Mouse (Mus musculus): Measurements from ENCODE around the gene Nuak1. TPM values are rescaled to one million over a fixed set of nuclear protein-coding genes. Genes with fewer than 3 reads are reported as not detected.

The Nuak1 gene
- polyA plus RNA-seq, 1 experiment from 2014 or later = 1.5 TPM

GRCm38 (mm10) chr10:84363833-84364232 lies 76.6 kb downstream of the Nuak1 start:
- Histone ChIP-seq H3K36me3 (ENCODE audit: insufficient read depth) (no peaks in the 10 kb centered on the region), H3K9me3 (ENCODE audit: low read depth, low read length) (no peaks in the 10 kb centered on the region), H3K4me2 (no peak overlapping the region), H3K9ac (no peak overlapping the region), H3K4me1 (ENCODE audit: insufficient read depth) (peaks cover 7% of the 10 kb centered on the region; the same call in 1 of the 2 replicates), H3K27ac (ENCODE audit: low read depth) (no peak overlapping the region), H3K27me3 (ENCODE audit: insufficient read depth, low read length) (no peaks in the 10 kb centered on the region), H3K4me3 (ENCODE audit: low read depth, low read length) (no peak overlapping the region)
- DNase-seq (no peak), ATAC-seq (ENCODE audit: insufficient read depth) (no peak)
- TF ChIP-seq CTCF (IDR thresholded peaks at IDR 0.05; ENCODE audit: low read depth) = no peak
- 79% methylated on average over 7 of the region's 7 CpGs for WGBS

GRCm38 (mm10) chr10:84360953-84361352 lies 79.4 kb downstream of the Nuak1 start:
- ATAC-seq (ENCODE audit: insufficient read depth) (no peak), DNase-seq (no peak)
- Histone ChIP-seq H3K36me3 (ENCODE audit: insufficient read depth) (no peaks in the 10 kb centered on the region), H3K9me3 (ENCODE audit: low read depth, low read length) (no peaks in the 10 kb centered on the region), H3K9ac (no peak overlapping the region), H3K4me1 (ENCODE audit: insufficient read depth) (peaks cover 5% of the 10 kb centered on the region; the same call in 1 of the 2 replicates), H3K27me3 (ENCODE audit: insufficient read depth, low read length) (no peaks in the 10 kb centered on the region), H3K27ac (ENCODE audit: low read depth) (no peak overlapping the region), H3K4me3 (ENCODE audit: low read depth, low read length) (no peak overlapping the region), H3K4me2 (no peak overlapping the region)
- WGBS = 84% methylated on average over 4 of the region's 4 CpGs
- TF ChIP-seq CTCF (IDR thresholded peaks at IDR 0.05; ENCODE audit: low read depth) = no peak

GRCm38 (mm10) chr10:84360391-84360790 lies 80.0 kb downstream of the Nuak1 start:
- WGBS = 59% methylated on average over 9 of the region's 9 CpGs
- H3K27me3 ChIP-seq (ENCODE audit: insufficient read depth, low read length) = no peaks in the 10 kb centered on the region
- no peak for ATAC-seq (ENCODE audit: insufficient read depth)
- peaks cover 4% of the 10 kb centered on the region; the same call in 1 of the 2 replicates for H3K4me1 ChIP-seq (ENCODE audit: insufficient read depth)
- no peak overlapping the region for H3K27ac ChIP-seq (ENCODE audit: low read depth)
- H3K4me3 ChIP-seq (ENCODE audit: low read depth, low read length) = no peak overlapping the region
- no peak overlapping the region for H3K4me2 ChIP-seq
- H3K36me3 ChIP-seq (ENCODE audit: insufficient read depth) = no peaks in the 10 kb centered on the region
- no peak for DNase-seq
- TF ChIP-seq CTCF (IDR thresholded peaks at IDR 0.05; ENCODE audit: low read depth) = no peak
- H3K9ac ChIP-seq = no peak overlapping the region
- H3K9me3 ChIP-seq (ENCODE audit: low read depth, low read length) = no peaks in the 10 kb centered on the region

GRCm38 (mm10) chr10:84358738-84359120 lies 81.7 kb downstream of the Nuak1 start:
- DNase-seq (no peak), ATAC-seq (ENCODE audit: insufficient read depth) (no peak)
- H3K4me2 ChIP-seq = no peak overlapping the region
- no peaks in the 10 kb centered on the region for H3K36me3 ChIP-seq (ENCODE audit: insufficient read depth)
- H3K9ac ChIP-seq = no peak overlapping the region
- no peaks in the 10 kb centered on the region for H3K4me1 ChIP-seq (ENCODE audit: insufficient read depth)
- H3K27me3 ChIP-seq (ENCODE audit: insufficient read depth, low read length) = no peaks in the 10 kb centered on the region
- H3K4me3 ChIP-seq (ENCODE audit: low read depth, low read length) = no peak overlapping the region
- 93% methylated on average over 4 of the region's 4 CpGs for WGBS
- no peak overlapping the region for H3K27ac ChIP-seq (ENCODE audit: low read depth)
- no peaks in the 10 kb centered on the region for H3K9me3 ChIP-seq (ENCODE audit: low read depth, low read length)
- no peak for TF ChIP-seq CTCF (IDR thresholded peaks at IDR 0.05; ENCODE audit: low read depth)

- H3K4me2 ChIP-seq = no peak overlapping the region
- H3K27ac ChIP-seq (ENCODE audit: low read depth) = no peak overlapping the region
- no peaks in the 10 kb centered on the region for H3K4me1 ChIP-seq (ENCODE audit: insufficient read depth)
- WGBS = 61% methylated on average over 4 of the region's 4 CpGs
- no peaks in the 10 kb centered on the region for H3K9me3 ChIP-seq (ENCODE audit: low read depth, low read length)
- H3K27me3 ChIP-seq (ENCODE audit: insufficient read depth, low read length) = no peaks in the 10 kb centered on the region
- no peak for DNase-seq
- H3K36me3 ChIP-seq (ENCODE audit: insufficient read depth) = no peaks in the 10 kb centered on the region
- H3K9ac ChIP-seq = no peak overlapping the region
- H3K4me3 ChIP-seq (ENCODE audit: low read depth, low read length) = no peak overlapping the region
- ATAC-seq (ENCODE audit: insufficient read depth) = no peak
- TF ChIP-seq CTCF (IDR thresholded peaks at IDR 0.05; ENCODE audit: low read depth) = no peak
These were observed 82.2 kb downstream of the Nuak1 start for GRCm38 (mm10) chr10:84357997-84358737.

- no peak for ATAC-seq (ENCODE audit: insufficient read depth)
- Histone ChIP-seq H3K9me3 (ENCODE audit: low read depth, low read length) (no peaks in the 10 kb centered on the region), H3K4me1 (ENCODE audit: insufficient read depth) (no peaks in the 10 kb centered on the region), H3K4me3 (ENCODE audit: low read depth, low read length) (no peak overlapping the region), H3K27me3 (ENCODE audit: insufficient read depth, low read length) (no peaks in the 10 kb centered on the region), H3K27ac (ENCODE audit: low read depth) (no peak overlapping the region), H3K9ac (no peak overlapping the region), H3K4me2 (no peak overlapping the region), H3K36me3 (ENCODE audit: insufficient read depth) (no peaks in the 10 kb centered on the region)
- no peak for DNase-seq
- TF ChIP-seq CTCF (IDR thresholded peaks at IDR 0.05; ENCODE audit: low read depth) = no peak
- 72% methylated on average over 4 of the region's 4 CpGs for WGBS
These were observed 82.8 kb downstream of the Nuak1 start for GRCm38 (mm10) chr10:84357593-84357992.

GRCm38 (mm10) chr10:84354323-84354722 lies 86.1 kb downstream of the Nuak1 start:
- no peak overlapping the region for H3K4me3 ChIP-seq (ENCODE audit: low read depth, low read length)
- no peak overlapping the region for H3K4me2 ChIP-seq
- H3K4me1 ChIP-seq (ENCODE audit: insufficient read depth) = no peaks in the 10 kb centered on the region
- H3K27me3 ChIP-seq (ENCODE audit: insufficient read depth, low read length) = no peaks in the 10 kb centered on the region
- ATAC-seq (ENCODE audit: insufficient read depth) (no peak), DNase-seq (no peak)
- no peaks in the 10 kb centered on the region for H3K36me3 ChIP-seq (ENCODE audit: insufficient read depth)
- no peak for TF ChIP-seq CTCF (IDR thresholded peaks at IDR 0.05; ENCODE audit: low read depth)
- H3K27ac ChIP-seq (ENCODE audit: low read depth) = no peak overlapping the region
- no peak overlapping the region for H3K9ac ChIP-seq
- WGBS = 74% methylated on average over 6 of the region's 6 CpGs
- H3K9me3 ChIP-seq (ENCODE audit: low read depth, low read length) = no peaks in the 10 kb centered on the region

All from lung, embryonic 14.5 days (tissue).